In genomic region chr9:83413046-83413445, GRCm38 (mm10) we compare ENCODE assay signal across 10 mouse cellular contexts. TPM values are rescaled to one million over a fixed set of nuclear protein-coding genes. Genes with fewer than 3 reads are reported as not detected.
DNase-seq lines count a peak whose midpoint lies in the region.
"Had no signal": no experiment of that assay in that cellular context is flagged by ENCODE, and none has a peak within 500 bp of the region (broad histone marks: within the 10 kb centered on the region; RNA-seq: fewer than 3 reads in every experiment).

No protein-coding gene starts in this region.

- DNase-seq in heart, adult 11 months: peak; percentile 66
- DNase-seq in heart, adult 8-10 months (ENCODE audit: low spot score): no peak
- DNase-seq in ovary, postnatal 36 days (ENCODE audit: low spot score): peak; percentile 7
- DNase-seq in ovary, postnatal 14 days (ENCODE audit: low spot score): no peak
- DNase-seq in adrenal gland, adult 18-20 months (ENCODE audit: low spot score in 2 of 2): peak; percentile 11 to 26
- peak; percentile 21 for DNase-seq in lung, postnatal 14 days
- DNase-seq in thymus, postnatal 36 days: no peak
- DNase-seq in layer of hippocampus, adult 18-20 months (ENCODE audit: low spot score in 2 of 2): no peak
- DNase-seq: cerebellum, adult 9-11 months; heart, postnatal 14 days had no signal

RNA-seq across cellular contexts. Expression of gene Lca5, which starts 27.9 kb away (rescaled TPM):
- 1 to 10 TPM; 2.0 to 3.3 (median 2.6) TPM for total RNA-seq in heart, adult 8-10 months (2022)
- 1 to 10 TPM; 3.4 to 4.6 TPM for total RNA-seq in adrenal gland, adult 18-20 months (2021)
- total RNA-seq in layer of hippocampus, adult 18-20 months (2021): 10 to 100 TPM; 11.7 to 16.5 TPM

Comparison
In these comparisons a context has a peak if more than half of its experiments do, and no peak if none do; other contexts are left out.
1. DNase-seq: peak in heart, adult 11 months (single experiment), ovary, postnatal 36 days (single experiment), adrenal gland, adult 18-20 months (2 of 2) and lung, postnatal 14 days (single experiment); none in heart, adult 8-10 months (single experiment), ovary, postnatal 14 days (single experiment), thymus, postnatal 36 days (0 of 2) and layer of hippocampus, adult 18-20 months (0 of 2).